Mouse (Mus musculus): ENCODE measurements around the gene Stat4. TPM values are rescaled to one million over a fixed set of nuclear protein-coding genes. Genes with fewer than 3 reads are reported as not detected.

Gene Stat4
- total RNA-seq, 2 experiments from 2014 or later = 0.33 to 0.61 TPM

- no peak for DNase-seq
- intact Hi-C loops (cut with DNase I) = loop anchor here (5.0 kb wide), 1 partner anchor 446 kb away; no protein-coding TSS in a partner anchor
Observed at GRCm38 (mm10) chr1:52088634-52089033, 101.7 kb downstream of the Stat4 start.

GRCm38 (mm10) chr1:52098618-52099232, 111.8 kb downstream of the Stat4 start:
- intact Hi-C loops (cut with DNase I) = loop anchor here (2.0 to 5.0 kb wide), 2 partner anchors 94 to 451 kb away; no protein-coding TSS in a partner anchor

DNA sequence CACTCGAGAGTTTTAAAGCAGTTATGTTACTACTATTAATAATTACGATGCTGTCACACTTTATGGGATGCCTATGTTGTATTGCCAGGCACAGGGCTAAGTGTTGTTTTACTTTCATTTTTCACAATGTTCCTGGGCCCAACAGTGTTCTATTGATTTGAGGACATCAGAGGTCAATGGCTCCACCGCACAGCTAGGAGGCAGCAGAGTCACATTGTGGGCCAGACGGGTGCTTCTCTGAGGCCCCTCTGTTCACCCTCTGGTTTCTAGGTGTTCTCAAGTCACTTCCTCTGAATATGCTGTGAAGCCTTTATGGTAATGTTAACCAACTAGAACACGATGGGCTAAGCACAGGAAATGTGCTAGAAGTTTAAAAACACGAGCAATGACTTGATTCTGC, 113.5 kb downstream of the Stat4 start:
- intact Hi-C loops (cut with DNase I) = no loop called here
- no peak for DNase-seq

More at GRCm38 (mm10) chr1:52098618-52099232, 111.8 kb downstream of the Stat4 start:
- peak; percentile 9 to 55 for DNase-seq

DNA sequence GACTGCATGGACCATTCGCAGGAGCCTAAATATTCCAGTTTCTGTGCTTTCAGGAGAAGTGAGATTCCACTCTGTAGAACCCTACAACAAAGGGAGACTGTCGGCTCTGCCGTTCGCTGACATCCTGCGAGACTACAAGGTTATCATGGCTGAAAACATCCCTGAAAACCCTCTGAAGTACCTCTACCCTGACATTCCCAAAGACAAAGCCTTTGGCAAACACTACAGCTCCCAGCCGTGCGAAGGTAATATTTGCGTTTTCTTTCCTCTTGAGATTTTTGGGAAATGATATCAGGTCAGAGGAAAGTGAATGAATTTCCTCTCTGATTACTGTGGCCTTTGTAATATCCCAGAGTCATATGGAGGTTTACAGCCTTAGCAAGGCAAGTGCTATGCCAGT, 115.8 kb downstream of the Stat4 start:
- intact Hi-C loops (cut with DNase I) = no loop called here
- DNase-seq = no peak

DNA sequence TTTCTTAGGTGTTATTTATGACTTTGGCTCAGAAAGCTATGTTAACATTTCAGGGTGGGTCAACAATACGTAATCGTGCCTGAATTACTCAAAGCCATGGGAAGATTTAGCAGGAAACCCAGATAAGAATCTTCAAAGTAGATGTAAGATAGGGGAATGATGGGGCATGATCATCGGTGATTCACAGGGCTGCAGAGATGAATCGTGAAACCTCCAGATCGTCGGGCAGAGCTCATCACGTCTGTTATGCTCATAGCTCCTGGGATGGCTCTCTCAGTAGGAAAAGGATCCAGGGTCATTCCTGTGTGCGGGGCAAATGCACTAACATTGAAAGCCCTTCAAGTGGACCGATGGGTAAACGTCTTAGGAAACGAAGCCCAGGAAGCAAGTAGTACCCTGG, 120.3 kb downstream of the Stat4 start:
- intact Hi-C loops (cut with DNase I) = no loop called here
- DNase-seq = no peak

- intact Hi-C loops (cut with DNase I) = loop anchor here (10.0 kb wide), 1 partner anchor 636 kb away; the partner anchor contains the start of gene Nabp1
- no peak for DNase-seq
Observed at GRCm38 (mm10) chr1:52111217-52111616, 124.3 kb downstream of the Stat4 start.

GRCm38 (mm10) chr1:52112301-52112700, 125.4 kb downstream of the Stat4 start:
- peak in 1 of 2 experiments; percentile 36 for DNase-seq
- intact Hi-C loops (cut with DNase I) = loop anchor here (10.0 kb wide), 1 partner anchor 638 kb away; the partner anchor contains the start of gene Nabp1

DNA sequence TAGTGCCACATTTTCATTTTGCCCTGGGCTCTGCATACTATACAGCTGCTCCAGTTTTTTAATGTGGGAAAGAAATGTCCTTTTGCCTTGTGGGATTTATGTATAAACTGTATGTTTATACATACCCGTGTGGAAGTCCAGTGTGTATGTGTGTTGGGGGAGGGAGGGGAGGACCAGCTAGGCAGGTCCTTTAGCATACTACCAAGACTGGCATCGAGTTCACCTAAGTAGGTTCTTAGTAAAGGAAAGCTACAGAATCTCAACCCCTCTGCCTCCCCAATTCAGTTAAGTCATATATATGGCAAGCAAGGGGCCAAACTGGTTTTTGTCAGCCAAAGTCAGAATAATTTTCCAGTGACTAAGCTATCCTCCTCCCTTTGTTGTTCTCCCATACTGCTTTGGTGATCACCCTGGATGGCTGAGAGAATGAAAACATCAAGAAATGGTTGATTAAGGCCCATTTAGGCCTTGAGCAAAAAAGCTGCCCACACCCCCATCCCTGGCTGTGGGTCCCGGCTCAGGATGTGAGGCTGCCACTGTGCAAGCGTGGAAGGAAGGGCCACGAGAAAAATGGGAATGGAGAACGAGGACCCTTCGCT, 126.2 kb downstream of the Stat4 start:
- intact Hi-C loops (cut with DNase I) = loop anchor here (10.0 kb wide), 1 partner anchor 638 kb away; the partner anchor contains the start of gene Nabp1
- DNase-seq = no peak

GRCm38 (mm10) chr1:52113666-52114069, 126.7 kb downstream of the Stat4 start:
- intact Hi-C loops (cut with DNase I) = loop anchor here (10.0 kb wide), 1 partner anchor 639 kb away; the partner anchor contains the start of gene Nabp1
- peak; percentile 99 to 100 for DNase-seq

DNA sequence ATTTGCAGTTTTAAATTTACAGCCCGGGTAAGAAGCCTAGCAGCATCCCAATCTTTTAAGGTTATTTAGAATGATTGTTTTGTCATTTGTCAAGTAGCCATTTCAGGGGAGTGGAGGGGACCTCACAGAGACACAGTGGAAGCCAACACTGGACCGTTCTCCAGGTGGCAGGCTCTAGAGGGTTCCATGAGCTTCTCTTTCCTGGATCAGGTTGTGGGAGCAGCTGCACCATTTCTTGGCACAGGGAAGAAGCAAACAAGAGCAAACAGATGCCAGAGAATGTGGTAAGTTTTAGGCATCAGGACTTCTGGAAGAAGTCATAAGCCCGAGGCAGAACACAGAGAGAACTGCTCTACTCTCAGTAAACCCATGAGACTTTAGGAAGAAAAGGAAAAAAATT, 129.5 kb downstream of the Stat4 start:
- DNase-seq = no peak
- intact Hi-C loops (cut with DNase I) = loop anchor here (10.0 kb wide), 1 partner anchor 642 kb away; the partner anchor contains the start of gene Nabp1

- DNase-seq = no peak
- intact Hi-C loops (cut with DNase I) = loop anchor here (10.0 kb wide), 1 partner anchor 643 kb away; the partner anchor contains the start of gene Nabp1
Observed at GRCm38 (mm10) chr1:52117777-52118176, 130.8 kb downstream of the Stat4 start.

- intact Hi-C loops (cut with DNase I) = loop anchor here (10.0 kb wide), 1 partner anchor 644 kb away; the partner anchor contains the start of gene Nabp1
- peak; percentile 84 to 86 for DNase-seq
Observed at GRCm38 (mm10) chr1:52118860-52119591, 132.1 kb downstream of the Stat4 start, which contains the start of gene Stat1. Gene Stat1, plus strand, starts transcription at chr1:52119440.

- intact Hi-C loops (cut with DNase I) = loop anchor here (10.0 kb wide), 1 partner anchor 645 kb away; the partner anchor contains the start of gene Nabp1
- peak in 1 of 2 experiments; percentile 5 for DNase-seq
Observed at GRCm38 (mm10) chr1:52119691-52120090, 132.7 kb downstream of the Stat4 start.

DNA sequence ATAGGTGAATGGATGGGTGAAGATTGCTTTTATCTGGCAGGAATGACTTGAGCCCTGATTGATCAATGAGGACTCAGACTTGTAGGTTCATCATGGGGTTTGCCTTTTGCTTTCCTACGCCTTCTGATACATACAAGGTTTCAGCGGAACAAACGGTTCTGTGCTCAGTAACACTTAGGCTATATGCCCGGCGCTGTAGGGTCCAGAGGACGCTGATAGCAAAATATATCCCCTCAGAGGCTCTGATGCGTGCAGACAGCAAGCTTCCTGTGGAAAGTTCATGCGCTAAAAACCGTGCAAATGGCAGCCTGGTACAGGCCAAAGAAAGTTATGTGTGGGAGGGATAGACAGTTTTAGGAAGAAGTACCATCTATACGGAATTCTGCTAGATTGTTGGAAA, 133.2 kb downstream of the Stat4 start:
- no peak for DNase-seq
- intact Hi-C loops (cut with DNase I) = no loop called here

DNA sequence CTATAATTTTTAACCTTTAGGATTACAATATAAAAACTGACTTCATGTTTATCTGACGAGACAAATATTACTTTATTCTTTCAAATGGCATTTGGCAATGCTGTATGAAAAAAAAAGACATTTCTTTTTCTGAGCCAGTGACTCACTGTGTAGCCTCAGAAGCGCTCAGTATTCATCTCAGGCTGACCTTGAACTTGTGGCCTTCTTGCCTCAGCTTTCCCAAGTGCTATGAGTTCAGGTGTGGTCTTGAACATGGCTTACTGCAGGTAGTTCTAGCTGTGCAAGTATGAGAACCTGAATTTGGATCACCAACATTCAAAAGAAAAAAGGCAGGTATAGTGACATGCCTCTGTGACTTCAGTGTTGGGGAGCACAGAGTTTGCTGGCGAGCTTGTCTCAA, 134.1 kb downstream of the Stat4 start:
- intact Hi-C loops (cut with DNase I) = no loop called here

DNA sequence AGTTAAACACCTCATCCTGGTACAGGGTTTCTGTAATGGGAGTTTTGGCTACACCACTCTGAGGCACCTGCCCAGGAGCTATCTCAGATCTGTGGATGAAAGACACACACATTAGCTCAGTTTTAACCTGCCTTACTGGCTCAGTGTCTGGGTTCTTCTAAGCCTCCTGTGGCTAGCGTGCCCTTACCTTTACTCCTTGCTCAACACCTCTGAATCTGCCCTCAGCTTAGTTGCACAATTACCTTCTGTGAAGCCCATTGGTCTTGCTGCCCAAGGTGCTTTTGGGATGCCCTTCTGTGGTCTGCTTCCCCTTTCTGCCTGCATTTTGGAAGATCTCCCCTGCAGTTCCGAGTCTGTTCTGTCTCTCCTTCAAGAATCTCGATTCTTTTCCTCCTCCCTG, 137.9 kb downstream of the Stat4 start:
- DNase-seq = no peak
- intact Hi-C loops (cut with DNase I) = no loop called here

More for the DNA sequence above, 134.1 kb downstream of the Stat4 start:
- no peak for DNase-seq

DNA sequence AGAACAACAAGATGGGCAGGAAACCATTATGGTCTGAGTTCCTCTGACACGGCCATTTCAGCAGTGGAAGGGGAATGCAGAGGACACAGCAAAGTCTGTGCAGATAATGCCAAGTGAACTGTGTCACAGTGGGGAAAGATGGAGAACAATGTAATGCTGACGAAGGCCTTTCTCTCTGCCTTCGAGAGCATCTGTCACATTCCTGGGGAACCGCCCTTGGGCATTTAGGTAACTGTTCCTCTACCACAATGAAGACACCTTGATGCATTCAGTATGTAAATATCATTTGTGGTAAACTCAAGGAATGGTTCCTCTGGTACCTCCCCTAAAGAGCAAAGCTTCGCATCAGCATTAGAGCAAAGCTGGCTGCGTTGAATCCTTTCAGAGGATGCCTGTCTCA, 140.4 kb downstream of the Stat4 start:
- intact Hi-C loops (cut with DNase I) = no loop called here
- no peak for DNase-seq

DNA sequence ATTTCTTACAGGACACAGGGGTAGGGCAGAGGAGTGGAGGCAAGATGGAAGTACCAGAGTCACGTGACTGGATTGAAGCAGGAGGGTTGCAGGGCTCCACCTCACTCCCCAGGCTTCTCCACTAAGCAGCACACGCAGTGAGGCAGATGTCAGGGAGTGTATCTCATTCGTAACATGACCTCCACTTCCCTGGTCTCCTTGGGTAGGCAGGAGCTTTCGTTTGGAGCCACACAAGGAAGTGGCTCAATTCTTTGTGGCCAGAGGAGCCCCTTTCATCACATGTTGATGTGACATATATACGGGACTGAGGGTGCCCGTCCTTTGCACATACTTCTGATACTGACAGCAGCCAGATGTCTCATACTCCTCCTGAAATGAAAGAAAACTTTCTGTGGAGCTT, 142.8 kb downstream of the Stat4 start:
- intact Hi-C loops (cut with DNase I) = no loop called here
- no peak for DNase-seq

GRCm38 (mm10) chr1:52131787-52132377, 144.9 kb downstream of the Stat4 start:
- DNase-seq = no peak
- intact Hi-C loops (cut with DNase I) = no loop called here

- DNase-seq = no peak
- intact Hi-C loops (cut with DNase I) = no loop called here
Observed at GRCm38 (mm10) chr1:52133254-52133653, 146.3 kb downstream of the Stat4 start.

Data from heart, postnatal 14 days (tissue).